Mouse (Mus musculus): ENCODE data around the gene Krba1.
A peak's percentile ranks its signal among the peaks of the same experiment; 100 is the strongest.

Gene Krba1

DNA sequence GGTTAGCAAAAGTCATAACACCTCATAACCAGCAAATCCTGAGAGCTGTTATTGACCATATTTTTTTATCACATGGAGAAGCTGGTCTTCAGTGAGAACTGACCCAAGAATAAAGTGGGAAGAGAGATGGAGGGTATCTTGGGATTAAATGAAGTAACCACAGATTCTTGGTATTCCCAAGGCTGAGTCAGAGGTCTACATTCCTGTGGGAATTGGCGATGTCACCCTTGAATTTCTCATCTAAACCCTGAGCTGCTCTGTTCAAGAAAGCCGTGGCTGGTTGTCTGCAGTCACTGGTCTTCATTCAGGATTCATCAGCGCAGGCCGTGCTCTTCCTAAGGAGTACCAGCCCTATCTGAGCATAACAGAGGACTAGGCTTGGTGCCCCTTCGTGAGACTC lies 31.6 kb downstream of the Krba1 start:
- no peak for DNase-seq (ENCODE audit: low read depth)

DNA sequence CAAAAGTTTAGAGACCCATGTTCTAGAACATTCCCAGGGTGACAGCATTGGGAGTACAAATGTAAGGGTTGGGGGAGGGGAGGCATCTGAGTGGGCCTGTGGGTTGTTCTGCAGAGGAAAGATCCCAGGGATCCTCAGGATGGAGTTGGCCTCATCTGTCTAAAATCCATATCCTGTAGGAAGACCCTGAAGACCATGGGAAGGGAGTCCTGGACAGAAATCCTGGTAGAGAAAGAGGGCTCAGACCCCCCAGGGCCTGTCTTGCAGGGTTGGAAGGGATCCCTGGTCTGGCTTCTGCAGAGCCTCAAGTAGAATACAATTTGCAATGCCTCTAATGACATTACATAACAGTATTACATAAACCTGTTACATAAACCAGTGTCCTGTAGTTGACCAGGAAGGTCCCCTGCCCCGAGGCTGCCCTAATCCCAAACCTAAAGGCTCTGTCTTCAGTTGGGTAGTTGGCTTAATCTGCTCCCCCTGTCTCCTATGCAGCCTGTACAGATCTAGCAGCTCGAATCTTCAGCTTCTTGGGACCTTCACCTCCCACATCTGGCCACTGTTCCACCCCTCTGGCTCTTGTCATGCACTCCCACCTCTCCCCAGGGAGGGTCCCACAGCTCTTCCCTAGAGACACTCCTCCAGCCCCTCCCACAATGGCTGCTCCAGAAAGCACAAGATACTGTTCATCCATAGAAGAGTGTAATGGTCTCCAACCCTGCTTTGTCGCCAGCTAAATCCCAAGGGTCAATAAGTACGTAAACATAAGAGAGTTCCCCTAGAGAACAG lies 33.6 kb downstream of the Krba1 start:
- no peak for DNase-seq (ENCODE audit: low read depth)

DNA sequence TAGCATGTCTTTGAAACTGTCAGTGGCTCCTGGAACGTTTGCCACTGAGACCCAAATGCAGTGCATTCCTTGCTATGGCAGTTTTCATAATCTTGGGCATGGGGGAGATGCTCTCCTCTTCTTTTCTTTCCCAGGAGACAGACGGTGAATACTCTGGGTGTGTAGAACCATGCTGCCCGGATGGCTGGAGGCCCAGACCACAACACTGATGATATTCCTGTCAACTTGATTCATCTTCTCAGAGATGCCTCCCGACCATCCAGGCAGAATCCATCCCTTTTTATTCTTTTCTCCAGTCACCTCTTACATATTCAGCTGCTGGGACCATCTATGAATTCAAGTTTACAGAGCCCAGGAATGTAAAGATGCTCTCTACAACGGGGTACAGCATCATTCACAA lies 35.4 kb downstream of the Krba1 start:
- DNase-seq (ENCODE audit: low read depth), result no peak

DNA sequence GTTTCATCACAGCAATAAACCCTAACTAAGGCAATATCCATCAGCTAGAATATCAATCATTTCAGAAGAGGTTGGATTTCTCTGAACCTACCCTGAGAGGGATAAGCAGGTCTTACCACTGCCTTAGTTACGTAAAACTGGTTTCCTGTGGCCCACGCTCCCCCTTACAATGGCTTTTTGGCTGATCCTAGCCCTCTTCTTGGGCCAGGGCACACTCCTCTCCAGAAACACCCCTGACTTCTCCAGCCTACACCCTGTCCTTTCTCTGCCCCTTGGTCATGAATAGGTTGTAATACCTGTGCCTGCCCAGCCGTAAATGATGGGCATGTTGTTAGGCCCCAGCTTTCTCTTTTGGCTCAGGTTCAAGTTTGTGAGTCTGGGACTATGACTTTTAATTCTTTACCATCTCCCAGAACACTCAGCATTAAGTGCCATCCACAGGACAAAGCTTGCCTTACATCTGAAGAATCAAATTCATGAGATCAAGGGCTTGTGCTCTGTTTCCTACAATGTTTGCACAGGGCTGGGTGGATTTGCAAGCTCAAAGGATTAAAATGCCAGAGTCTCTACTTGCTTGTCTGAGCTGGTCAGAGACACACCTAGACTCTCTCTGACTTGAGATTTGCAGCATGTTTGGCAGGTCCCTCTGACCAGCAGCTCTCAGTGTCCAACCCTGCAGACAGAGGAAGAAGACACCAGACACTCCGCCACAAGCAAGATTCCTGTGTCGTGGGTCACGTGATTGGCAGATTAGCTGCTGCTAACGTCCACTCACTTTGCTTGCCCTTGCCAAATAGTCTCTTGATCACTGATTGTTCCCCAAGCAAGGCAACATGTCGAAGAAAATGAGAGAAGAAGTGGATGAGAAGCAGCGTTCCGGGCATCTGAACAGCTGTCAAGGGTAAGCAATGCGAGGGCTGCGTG lies 37.8 kb downstream of the Krba1 start:
- DNase-seq (ENCODE audit: low read depth), result no peak

GRCm38 (mm10) chr6:48434651-48435050 lies 39.3 kb downstream of the Krba1 start:
- DNase-seq (ENCODE audit: low read depth), result no peak

DNA sequence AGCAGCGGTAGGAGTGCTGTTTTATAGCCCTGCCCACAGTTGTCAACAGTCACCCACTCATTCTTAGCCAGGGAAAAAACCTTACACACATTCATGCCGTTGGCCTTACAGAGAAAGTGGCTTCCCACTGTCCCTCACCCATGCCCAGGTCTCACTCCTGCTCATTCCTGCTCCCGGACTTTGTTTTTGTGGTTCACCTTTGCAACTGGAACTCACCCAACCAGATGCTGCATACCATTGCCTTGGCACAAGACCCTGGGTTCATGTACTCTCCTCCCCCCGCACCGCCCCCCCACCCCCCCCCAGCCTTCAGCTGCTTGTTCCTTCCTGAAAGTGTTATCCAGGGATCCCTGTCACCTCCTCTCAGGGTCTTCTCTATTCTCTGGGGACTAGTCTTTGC lies 39.7 kb downstream of the Krba1 start:
- no peak for DNase-seq (ENCODE audit: low read depth)

- DNase-seq (ENCODE audit: low read depth), result no peak
Measured at GRCm38 (mm10) chr6:48435706-48436349, 40.4 kb downstream of the Krba1 start.

- no peak for DNase-seq (ENCODE audit: low read depth)
Measured at GRCm38 (mm10) chr6:48437679-48438376, 42.4 kb downstream of the Krba1 start.

- no peak for DNase-seq (ENCODE audit: low read depth)
Measured at GRCm38 (mm10) chr6:48438475-48439125, 43.2 kb downstream of the Krba1 start.

- no peak for DNase-seq (ENCODE audit: low read depth)
Measured at GRCm38 (mm10) chr6:48439654-48440053, 44.3 kb downstream of the Krba1 start.

DNA sequence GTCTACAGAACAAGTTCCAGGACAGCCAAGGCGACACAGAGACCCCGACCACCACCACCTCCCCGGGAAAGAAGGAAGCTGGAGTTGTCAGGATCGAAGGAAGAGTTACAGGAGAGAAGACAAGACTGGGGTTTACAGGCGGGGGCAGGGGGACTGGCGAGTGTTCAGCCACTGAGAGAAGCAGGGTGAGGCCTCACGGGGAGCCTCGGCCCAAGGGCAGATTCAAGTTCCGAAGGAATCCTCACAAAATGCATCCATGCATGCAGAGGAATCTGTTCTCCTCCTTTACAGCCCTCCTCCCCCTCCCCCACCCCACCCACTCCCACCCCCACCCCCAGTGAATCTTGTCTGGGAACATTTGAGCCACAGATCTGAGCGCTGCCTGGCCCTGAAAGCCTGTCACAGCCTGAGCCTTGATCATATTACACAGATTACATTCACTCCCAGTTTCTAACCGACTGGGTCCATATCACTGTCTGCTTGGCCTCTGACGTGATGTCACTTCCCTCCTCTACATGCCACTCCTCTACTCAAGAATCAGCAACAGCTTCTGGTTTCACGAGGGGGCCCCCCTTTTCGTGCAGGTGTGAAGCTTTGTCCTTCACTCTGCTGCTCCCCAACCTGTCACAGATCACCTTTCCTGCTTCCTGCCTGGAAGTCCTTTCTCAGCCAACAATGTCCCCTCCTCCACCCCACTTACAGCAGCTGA lies 45.1 kb downstream of the Krba1 start:
- peak; percentile 35 for DNase-seq (ENCODE audit: low read depth)

GRCm38 (mm10) chr6:48443592-48444309 lies 48.4 kb downstream of the Krba1 start:
- DNase-seq (ENCODE audit: low read depth), result peak; percentile 95

DNA sequence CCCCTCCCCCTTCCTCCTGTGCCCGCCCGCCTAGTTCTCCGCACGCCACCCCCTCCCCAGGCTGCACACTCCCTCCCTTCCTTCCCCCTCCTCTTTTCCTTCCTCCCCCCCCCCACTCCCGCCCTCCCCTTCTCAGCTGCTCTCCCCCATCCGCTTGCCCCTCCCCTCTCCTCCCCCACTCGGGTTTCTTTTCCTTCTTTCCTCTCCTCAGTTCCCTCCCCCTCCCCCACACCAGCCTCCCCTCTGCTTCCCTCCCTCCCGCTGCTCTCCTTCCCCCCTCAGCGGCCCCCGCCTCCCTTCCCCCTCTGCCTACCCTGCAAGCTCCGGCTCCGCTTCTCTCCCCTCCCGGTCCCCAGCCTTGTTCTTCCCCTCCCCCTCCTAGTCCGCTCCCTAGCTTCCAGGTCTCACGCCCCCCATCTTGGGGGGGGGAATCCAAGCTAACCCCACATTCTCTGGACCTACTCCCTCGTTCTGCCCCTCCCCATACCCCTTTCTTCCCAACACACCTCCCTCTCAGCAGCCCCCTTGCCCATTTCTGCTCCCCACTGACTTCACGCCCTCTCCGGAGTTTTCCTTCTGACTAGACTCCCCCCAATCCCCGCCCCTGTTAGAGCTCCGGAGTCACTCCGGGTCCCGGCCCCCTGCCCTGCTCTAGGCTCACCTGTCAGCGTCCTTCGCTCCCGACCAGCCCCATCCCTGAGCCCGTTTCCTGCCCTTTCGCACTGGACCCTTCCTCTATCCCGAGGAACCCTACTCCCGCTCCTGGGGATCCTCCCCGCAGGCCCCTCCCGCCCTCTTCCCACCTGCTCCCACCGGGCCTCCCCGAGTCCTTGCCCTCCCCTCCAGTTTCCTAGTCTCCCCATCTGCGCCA lies 49.2 kb downstream of the Krba1 start:
- DNase-seq (ENCODE audit: low read depth), result no peak

DNA sequence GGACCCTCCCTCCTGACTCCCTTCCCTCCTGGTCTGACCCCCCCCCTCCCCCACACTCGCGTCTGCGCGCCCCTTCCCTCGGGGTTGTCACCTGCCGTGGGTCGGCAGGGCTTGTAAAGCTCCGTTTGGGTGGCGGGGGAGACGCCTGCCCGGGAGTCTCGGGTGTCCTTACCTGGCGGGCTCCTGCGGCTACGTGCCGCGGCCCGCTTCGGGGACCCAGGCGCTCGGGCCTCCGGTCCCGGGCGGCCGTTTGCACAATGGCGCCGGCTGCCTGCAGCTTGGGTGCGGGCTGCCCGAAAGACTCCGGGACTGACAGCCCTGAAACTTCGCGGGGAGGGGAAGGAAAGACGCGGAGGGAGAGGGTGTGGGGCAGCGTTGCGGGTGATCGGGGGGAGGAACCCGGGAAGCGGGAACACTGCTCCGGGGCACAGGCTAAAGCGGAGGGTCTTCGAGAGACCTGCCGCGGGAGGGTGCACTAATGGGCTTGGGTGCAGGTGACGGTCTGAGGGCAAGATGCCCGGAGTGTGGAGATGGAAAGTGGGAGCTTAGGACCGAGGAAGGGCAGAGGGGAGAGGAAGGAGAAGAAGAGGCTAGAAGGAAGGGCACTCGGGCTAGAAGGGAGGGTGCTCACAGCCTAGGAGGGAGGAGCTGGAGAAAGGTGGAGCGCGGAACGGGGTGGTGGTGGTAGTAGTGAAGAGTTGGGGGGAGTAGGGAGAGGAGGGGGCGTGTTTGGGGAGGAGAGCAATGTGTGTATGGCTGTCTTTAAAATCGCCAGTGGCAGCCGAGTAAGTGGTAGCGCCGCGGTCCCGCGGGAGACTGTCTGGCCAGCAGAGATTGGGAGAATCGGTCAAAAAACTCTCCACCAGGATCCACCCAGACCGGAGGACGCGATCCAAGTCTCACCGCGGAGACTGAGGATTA lies 50.1 kb downstream of the Krba1 start, which contains the start of gene Zfp467:
TSS of gene Zfp467 (minus strand) at position 645 of the 921 bp plus-strand sequence.
- peak; percentile 65 for DNase-seq (ENCODE audit: low read depth)

GRCm38 (mm10) chr6:48446256-48446655 lies 50.9 kb downstream of the Krba1 start:
- no peak for DNase-seq (ENCODE audit: low read depth)

DNA sequence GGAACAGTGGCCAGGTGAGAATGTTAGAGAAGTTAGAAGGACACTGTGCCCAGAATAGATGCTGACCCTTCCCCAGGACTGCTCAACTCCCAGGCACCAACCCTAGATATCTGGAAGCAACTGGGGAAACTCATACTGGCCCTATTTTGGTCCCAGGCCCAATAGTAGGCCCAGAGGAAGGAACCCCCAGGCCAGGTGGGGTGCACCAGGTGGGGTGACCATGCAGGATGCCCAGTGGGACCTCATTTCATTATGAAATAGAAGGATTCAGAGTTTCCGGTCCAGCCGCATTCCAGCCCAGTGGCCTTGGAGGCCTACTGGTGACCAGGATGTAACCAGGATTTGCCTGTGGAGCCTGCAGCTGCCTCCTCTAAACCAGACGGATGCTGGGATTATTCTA lies 51.5 kb downstream of the Krba1 start:
- DNase-seq (ENCODE audit: low read depth), result no peak

DNA sequence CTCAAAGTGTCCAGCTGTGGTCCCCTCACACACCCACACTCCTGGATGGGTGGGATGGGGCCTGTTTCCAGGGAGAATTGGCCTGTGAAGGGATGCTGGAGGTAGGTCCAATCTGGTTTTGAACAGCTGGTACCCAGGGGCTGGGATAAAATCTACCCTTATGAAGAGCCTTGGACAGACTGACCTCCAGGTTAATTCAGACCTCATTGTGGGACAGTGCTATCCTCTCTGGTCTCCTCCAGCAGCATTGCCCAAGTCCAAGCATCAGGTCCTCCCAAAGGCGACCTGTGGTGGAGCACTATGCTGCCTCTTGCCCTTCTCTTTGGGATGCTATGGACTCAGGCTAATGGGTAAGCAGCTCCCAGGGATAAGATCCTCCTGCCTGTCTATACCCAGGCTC lies 52.5 kb downstream of the Krba1 start, which contains the start of gene Sspo:
TSS of gene Sspo (plus strand) at position 301 of the 400 bp plus-strand sequence.
- no peak for DNase-seq (ENCODE audit: low read depth)

- no peak for DNase-seq (ENCODE audit: low read depth)
Measured at GRCm38 (mm10) chr6:48448527-48448926, 53.1 kb downstream of the Krba1 start.
